Mouse (Mus musculus) heart, embryonic 13.5 days (tissue): ENCODE results near the gene Slc44a1. TPM values are rescaled to one million over a fixed set of nuclear protein-coding genes. Genes with fewer than 3 reads are reported as not detected.
A peak's percentile ranks its signal among the peaks of the same experiment; 100 is the strongest.

ENCODE experiments used
- ATAC-seq: fragments of 200-750 bp; cut with Nextera tagmentation; 2 replicates; pipeline ENCODE4 v1.8.0; 2017; ENCODE audit warnings: moderate TSS enrichment; ENCODE audit not compliant: insufficient number of reproducible peaks, low FRiP score, low TSS enrichment; ENCODE audit errors: extremely low read depth
- H3K27ac ChIP-seq: fragments of 300-500 bp; sonication (generic); replicated peaks from 2 replicates; pipeline ENCODE4 v1.5.1; 2015; ENCODE audit warnings: moderate library complexity, mild to moderate bottlenecking, inconsistent platforms
- H3K27me3 ChIP-seq: fragments of 300-500 bp; sonication (generic); replicated peaks from 2 replicates; pipeline ENCODE4 v1.6.1; 2015; ENCODE audit warnings: mild to moderate bottlenecking, inconsistent platforms
- H3K36me3 ChIP-seq: fragments of 300-500 bp; sonication (generic); 2 replicates; pipeline ENCODE4 v1.6.1; 2015; ENCODE audit warnings: mild to moderate bottlenecking, inconsistent platforms
- H3K4me1 ChIP-seq: fragments of 300-500 bp; sonication (generic); 2 replicates; pipeline ENCODE4 v1.6.1; 2015; ENCODE audit warnings: inconsistent platforms
- H3K4me2 ChIP-seq: fragments of 300-500 bp; sonication (generic); 2 replicates; pipeline ENCODE4 v1.6.1; 2015; ENCODE audit warnings: inconsistent platforms, mild to moderate bottlenecking, moderate library complexity
- H3K4me3 ChIP-seq: fragments of 300-500 bp; sonication (generic); 2 replicates; pipeline ENCODE4 v1.5.1; 2015; ENCODE audit warnings: moderate library complexity, mild to moderate bottlenecking, inconsistent platforms
- H3K9ac ChIP-seq: fragments of 300-500 bp; sonication (generic); 2 replicates; pipeline ENCODE4 v1.6.1; 2015; ENCODE audit warnings: inconsistent platforms, mild to moderate bottlenecking, moderate library complexity
- H3K9me3 ChIP-seq: fragments of 300-500 bp; sonication (generic); 2 replicates; pipeline ENCODE4 v1.6.1; 2016; ENCODE audit warnings: inconsistent platforms
- WGBS: fragments of 180-500 bp; shearing (Covaris S2); methylation state at CpG from one replicate; pipeline ENCODE4 v1.1.7; 2015; ENCODE audit warnings: mixed read lengths; 5-methylcytosine and 5-hydroxymethylcytosine counted together
- polyA plus RNA-seq: library from polyadenylated mRNA; unstranded; fragments of >200 nt; fragmentation: Nextera tagmentation; extraction: Ambion mirVana; gene quantifications from 2 replicates; pipeline ENCODE4 v1.2.1, GENCODE M21; 2015

Slc44a1 gene
- polyA plus RNA-seq, 1 experiment from 2014 or later: 17.1 TPM

DNA sequence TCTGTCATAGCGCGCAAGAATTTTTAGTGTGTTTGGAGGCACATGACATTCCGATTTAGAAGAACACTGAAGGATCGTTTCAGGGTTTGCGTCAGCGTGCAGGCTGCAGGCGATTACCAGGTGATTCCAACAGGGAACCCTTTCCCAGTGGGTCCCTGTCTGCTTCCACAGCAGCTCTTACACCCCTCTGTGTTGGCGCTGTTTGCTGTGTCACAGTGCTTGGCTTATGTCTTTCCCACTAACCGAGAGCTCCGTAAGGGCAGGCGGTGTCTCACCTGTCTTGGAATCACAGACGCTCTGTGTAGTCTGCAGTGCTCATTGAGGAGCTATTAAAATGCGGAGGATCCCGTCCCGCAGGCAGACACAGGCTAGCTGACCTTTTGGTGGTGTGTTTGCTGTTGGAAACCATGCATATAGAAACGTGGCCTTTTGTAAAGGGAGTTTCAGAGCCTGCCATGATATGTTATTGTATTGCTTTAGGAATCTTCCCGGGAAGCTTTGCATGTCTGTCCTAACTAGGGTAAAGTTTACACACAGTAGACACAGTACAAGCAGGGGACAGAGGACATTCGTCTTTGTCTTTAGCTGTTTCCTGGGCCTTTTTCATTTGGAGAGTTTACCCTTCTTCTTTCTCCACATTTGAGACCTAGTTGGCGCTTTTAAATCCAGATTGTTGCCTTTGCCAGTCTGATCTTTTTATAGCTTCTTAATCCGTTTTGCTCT, 35.2 kb downstream of the Slc44a1 start:
- WGBS: 77% methylated on average over 20 of the region's 20 CpGs
- no peaks in the 10 kb centered on the region for H3K27me3 ChIP-seq

DNA sequence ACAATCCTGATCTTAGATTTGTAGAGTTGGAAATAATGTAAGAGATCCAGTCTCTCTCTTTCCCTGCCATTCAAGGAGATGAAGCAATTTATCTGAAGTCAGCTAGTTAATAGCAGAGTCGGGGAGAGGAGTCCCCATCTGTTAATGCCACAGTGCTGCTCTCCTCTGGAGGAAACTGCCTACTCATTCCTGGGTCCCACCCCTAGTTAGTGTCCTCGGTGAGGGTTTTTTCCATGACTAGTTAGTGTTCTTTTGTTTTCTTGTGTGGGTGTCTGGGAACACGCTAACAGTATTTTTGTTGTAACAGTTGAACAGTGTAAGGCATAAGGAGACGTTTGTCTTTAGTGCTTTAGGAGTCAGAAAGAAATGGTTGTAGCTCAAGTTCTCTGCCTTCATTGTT, 38.4 kb downstream of the Slc44a1 start:
- Histone ChIP-seq H3K9me3 (no peaks in the 10 kb centered on the region), H3K27me3 (no peaks in the 10 kb centered on the region), H3K4me3 (no peak overlapping the region), H3K4me2 (no peak overlapping the region), H3K27ac (no peak overlapping the region), H3K4me1 (peaks cover 24% of the 10 kb centered on the region), H3K9ac (no peak overlapping the region), H3K36me3 (peaks cover 16% of the 10 kb centered on the region; the same call in 1 of the 2 replicates)
- ATAC-seq: no peak
- 75% methylated on average over 4 of the region's 4 CpGs for WGBS

More for the DNA sequence above, 35.2 kb downstream of the Slc44a1 start:
- Histone ChIP-seq H3K27ac (0 out of 2 replicates have a peak overlapping the region, but pooled peaks have one; percentile 2), H3K36me3 (no peaks in the 10 kb centered on the region), H3K4me1 (peaks cover 28% of the 10 kb centered on the region), H3K9me3 (no peaks in the 10 kb centered on the region), H3K4me3 (no peak overlapping the region), H3K9ac (0 out of 2 replicates have a peak overlapping the region, but pooled peaks have one; percentile 10), H3K4me2 (no peak overlapping the region)
- ATAC-seq: no peak

DNA sequence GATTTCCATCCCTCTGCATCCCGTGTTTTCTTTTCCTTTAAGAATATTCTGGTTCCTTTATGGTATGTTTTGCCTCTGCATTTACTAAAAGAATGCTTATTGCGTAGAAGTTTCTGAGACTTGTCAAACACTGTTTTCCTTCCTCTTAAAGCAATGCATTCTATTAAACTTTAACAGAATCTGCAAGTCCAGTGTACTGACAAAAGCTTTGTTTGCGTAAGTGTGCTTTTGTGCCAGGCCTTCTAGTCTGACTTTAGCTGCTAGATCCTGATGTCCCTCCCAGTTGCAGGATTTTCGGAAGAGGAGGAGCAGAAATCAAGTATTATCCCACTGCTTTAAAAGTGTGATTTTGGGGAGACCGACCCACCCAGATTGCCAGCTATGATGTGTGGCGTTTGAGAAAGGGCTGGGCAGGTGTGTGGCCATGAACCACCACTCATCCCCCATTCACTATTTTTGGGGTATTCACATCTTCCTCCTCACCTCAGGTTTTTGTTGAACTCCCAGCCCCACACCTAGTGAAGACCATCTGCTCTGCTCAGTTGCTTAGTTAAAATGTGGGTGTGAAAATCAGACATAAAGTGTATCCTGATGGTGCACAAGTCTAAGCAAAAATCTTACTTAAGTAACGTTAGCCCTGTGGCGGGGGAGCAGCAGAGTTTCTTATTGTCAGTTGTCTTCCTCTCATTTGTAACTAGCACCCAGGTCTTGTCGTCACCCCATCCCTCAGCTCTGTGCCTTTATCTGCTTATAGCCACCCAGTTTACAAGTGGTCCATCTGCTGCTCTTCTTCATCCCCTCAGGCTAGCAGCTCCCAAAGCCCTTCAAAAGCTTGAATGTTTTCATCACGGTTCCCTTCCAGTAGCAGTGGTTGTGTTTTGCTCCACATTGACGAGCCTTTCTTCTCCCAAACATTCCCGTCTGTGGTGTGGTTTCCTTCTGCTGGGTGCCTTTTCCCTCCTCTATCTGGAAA, 47.3 kb downstream of the Slc44a1 start:
- no peak for ATAC-seq

DNA sequence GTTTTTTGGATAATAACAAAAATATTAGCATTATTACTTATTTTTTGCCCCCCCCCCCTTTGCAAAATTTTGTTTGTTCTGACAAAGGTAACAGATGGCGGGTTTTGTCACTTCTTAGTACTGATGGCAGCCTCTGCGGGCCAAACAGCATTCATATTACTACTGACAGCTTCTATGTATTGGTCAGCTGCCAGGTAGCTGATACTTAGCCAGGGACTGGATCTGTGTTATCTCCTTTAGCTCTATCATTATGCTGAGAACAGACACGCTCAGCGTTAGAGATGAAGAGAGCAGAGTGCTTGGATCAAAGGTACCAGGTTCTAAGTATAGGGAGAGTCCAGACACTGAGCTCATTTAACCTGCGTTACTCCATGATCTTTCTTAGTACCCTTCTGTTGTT, 48.6 kb downstream of the Slc44a1 start:
- Histone ChIP-seq H3K27ac (no peak overlapping the region), H3K36me3 (no peaks in the 10 kb centered on the region; the same call in 1 of the 2 replicates), H3K4me2 (no peak overlapping the region), H3K27me3 (no peaks in the 10 kb centered on the region), H3K4me1 (peaks cover 24% of the 10 kb centered on the region), H3K9ac (no peak overlapping the region), H3K4me3 (no peak overlapping the region), H3K9me3 (no peaks in the 10 kb centered on the region)
- WGBS: 35% methylated on average over 5 of the region's 5 CpGs
- ATAC-seq: no peak

More for the DNA sequence above, 47.3 kb downstream of the Slc44a1 start:
- Histone ChIP-seq H3K27ac (no peak overlapping the region), H3K36me3 (peaks cover 10% of the 10 kb centered on the region; the same call in 1 of the 2 replicates), H3K9ac (no peak overlapping the region), H3K4me3 (no peak overlapping the region), H3K9me3 (no peaks in the 10 kb centered on the region), H3K27me3 (no peaks in the 10 kb centered on the region), H3K4me2 (no peak overlapping the region), H3K4me1 (peaks cover 24% of the 10 kb centered on the region)
- whole genome bisulfite sequencing: 58% methylated on average over 12 of the region's 12 CpGs

DNA sequence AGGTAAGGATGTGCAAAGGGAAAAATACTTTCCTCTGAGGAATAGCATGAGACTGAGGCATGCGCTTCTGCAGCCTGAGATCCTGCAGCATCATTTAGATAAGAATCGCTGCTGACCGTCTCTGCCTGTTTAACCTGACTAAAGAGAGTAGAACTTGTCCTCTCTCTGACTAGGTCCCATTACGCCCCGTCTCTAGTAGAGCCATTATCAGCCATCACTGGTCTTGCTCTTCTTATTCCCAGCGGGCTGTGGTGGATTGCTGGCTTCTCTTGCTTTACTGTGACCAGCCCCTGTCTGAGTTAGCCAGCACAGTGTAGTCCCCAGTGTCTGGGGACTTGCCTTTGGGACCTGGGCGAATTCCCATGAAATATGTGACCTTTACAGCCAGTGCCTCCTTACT, 50.2 kb downstream of the Slc44a1 start:
- 73% methylated on average over 7 of the region's 7 CpGs for WGBS
- ATAC-seq: no peak

DNA sequence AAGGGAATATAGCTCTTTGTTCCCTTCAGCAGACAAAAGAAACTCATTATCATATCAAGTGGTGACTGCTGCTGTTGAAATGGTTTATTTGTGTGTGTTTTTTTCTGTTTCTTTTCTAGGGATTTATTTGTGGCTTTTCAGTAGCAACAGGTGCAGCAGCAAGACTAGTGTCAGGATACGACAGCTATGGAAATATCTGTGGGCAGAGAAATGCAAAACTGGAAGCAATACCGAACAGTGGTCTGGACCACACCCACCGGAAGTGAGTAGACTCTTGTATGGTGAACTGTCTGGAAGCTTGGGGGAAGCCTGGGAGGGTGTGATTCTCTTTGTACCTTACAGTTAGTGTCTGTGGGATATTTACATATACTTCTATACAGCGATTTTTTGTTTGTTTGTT, 51.1 kb downstream of the Slc44a1 start:
- Histone ChIP-seq H3K4me1 (peaks cover 33% of the 10 kb centered on the region), H3K4me3 (no peak overlapping the region), H3K9ac (no peak overlapping the region), H3K27ac (no peak overlapping the region), H3K27me3 (no peaks in the 10 kb centered on the region), H3K36me3 (no peaks in the 10 kb centered on the region; the same call in 1 of the 2 replicates), H3K4me2 (no peak overlapping the region), H3K9me3 (no peaks in the 10 kb centered on the region)
- no peak for ATAC-seq
- WGBS: 66% methylated on average over 4 of the region's 4 CpGs

More for the DNA sequence above, 50.2 kb downstream of the Slc44a1 start:
- no peaks in the 10 kb centered on the region for H3K27me3 ChIP-seq
- H3K9ac ChIP-seq: no peak overlapping the region
- no peaks in the 10 kb centered on the region; the same call in 1 of the 2 replicates for H3K36me3 ChIP-seq
- H3K9me3 ChIP-seq: no peaks in the 10 kb centered on the region
- H3K27ac ChIP-seq: no peak overlapping the region
- peaks cover 29% of the 10 kb centered on the region for H3K4me1 ChIP-seq
- no peak overlapping the region for H3K4me2 ChIP-seq
- H3K4me3 ChIP-seq: no peak overlapping the region

DNA sequence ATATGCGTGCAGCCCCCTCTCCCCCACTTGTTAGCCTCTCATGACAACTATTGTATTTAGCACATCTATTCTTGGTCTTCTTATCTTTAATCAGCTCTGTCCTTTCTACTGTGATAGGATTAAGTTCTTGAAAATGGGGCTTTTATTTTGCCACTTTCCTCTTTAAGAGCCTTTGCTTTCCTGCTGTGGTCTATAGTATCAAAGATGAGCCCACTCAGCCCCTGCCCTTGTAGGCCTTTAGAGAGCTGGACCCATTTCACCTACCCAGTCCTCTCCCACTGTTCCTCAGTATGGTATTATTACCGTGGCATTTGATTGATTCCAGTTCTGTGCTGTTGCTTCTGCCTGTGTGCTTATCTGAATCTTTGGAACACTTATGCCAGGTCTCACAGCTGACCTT, 55.4 kb downstream of the Slc44a1 start:
- 27% methylated on average over 2 of the region's 2 CpGs for WGBS

DNA sequence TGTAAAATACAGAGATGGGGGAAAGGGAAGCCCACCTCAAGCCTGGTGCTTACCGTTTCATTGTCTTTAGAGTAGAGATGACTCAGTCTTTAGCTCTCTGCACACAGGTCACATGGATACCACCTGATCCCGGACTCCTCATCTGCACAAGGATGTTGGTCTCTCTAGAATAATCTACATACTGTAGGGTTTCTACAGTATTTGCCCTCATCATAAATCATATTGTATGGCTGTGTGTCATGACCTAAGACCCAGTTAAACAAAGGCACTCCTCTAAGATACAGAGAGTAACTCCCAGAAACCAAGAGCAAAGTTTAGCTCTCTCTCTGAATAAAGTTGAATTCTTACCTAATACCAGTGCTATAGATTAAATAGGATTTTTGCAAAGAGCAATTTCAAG, 62.6 kb downstream of the Slc44a1 start:
- H3K4me1 ChIP-seq: peaks cover 8% of the 10 kb centered on the region; the same call in 1 of the 2 replicates
- WGBS: 86% methylated on average over 2 of the region's 2 CpGs

More for the DNA sequence above, 55.4 kb downstream of the Slc44a1 start:
- H3K4me3 ChIP-seq: no peak overlapping the region
- ATAC-seq: no peak
- H3K27ac ChIP-seq: 0 out of 2 replicates have a peak overlapping the region, but pooled peaks have one; percentile 9
- no peaks in the 10 kb centered on the region for H3K9me3 ChIP-seq
- no peak overlapping the region for H3K9ac ChIP-seq
- no peaks in the 10 kb centered on the region for H3K27me3 ChIP-seq
- no peaks in the 10 kb centered on the region; the same call in 1 of the 2 replicates for H3K36me3 ChIP-seq
- no peak overlapping the region for H3K4me2 ChIP-seq
- peaks cover 21% of the 10 kb centered on the region for H3K4me1 ChIP-seq

DNA sequence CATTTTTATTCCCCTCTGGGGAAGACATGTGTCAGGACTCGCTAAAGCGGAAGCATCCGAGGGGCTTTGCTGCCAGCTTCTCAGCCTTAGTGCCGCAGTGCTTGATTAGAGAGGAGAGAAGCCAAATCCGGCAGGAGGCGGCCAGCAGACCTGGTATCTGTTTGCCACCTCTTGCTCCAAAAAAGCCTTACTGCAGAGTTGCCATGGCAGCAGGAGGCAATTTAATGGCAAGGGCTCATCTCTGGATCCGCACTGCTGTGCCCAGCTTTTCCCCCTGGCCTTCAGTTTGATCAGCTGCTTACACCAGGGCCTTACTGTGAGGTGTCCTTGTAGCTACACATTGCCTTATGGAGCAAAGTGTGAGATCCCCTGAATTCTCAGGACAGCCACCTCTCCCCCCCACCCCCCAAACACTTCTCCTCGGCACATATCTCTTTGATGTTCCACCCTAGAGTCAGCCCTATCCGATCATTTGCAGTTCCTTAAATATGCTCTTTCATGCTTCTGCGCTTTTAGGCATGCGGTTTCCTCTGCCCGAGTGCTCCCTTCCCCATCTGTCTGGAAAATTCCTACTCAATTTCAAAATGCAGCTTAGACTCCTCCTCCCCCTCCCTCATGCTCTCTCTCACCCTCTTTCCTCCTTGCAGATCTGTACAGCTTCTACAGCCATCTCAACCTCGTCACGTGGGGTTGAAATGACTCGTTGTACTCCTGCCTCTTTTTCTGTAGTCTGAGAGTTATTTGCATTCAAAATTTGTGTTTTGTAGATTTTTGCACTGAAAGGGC, 72.1 kb downstream of the Slc44a1 start:
- 45% methylated on average over 15 of the region's 15 CpGs for WGBS
- Histone ChIP-seq H3K4me1 (peaks cover 53% of the 10 kb centered on the region), H3K4me2 (peak overlapping the region; percentile 18), H3K27ac (peak overlapping the region; percentile 48), H3K9me3 (no peaks in the 10 kb centered on the region), H3K4me3 (no peak overlapping the region), H3K27me3 (no peaks in the 10 kb centered on the region), H3K36me3 (peaks cover 5% of the 10 kb centered on the region; the same call in 1 of the 2 replicates), H3K9ac (peak overlapping the region; percentile 61; the same call in 1 of the 2 replicates)
- ATAC-seq: no peak

More for the DNA sequence above, 62.6 kb downstream of the Slc44a1 start:
- H3K36me3 ChIP-seq: peaks cover 2% of the 10 kb centered on the region; the same call in 1 of the 2 replicates
- no peak overlapping the region for H3K27ac ChIP-seq
- ATAC-seq: no peak
- no peaks in the 10 kb centered on the region for H3K27me3 ChIP-seq
- H3K4me3 ChIP-seq: no peak overlapping the region
- no peaks in the 10 kb centered on the region for H3K9me3 ChIP-seq
- H3K9ac ChIP-seq: no peak overlapping the region
- H3K4me2 ChIP-seq: no peak overlapping the region

DNA sequence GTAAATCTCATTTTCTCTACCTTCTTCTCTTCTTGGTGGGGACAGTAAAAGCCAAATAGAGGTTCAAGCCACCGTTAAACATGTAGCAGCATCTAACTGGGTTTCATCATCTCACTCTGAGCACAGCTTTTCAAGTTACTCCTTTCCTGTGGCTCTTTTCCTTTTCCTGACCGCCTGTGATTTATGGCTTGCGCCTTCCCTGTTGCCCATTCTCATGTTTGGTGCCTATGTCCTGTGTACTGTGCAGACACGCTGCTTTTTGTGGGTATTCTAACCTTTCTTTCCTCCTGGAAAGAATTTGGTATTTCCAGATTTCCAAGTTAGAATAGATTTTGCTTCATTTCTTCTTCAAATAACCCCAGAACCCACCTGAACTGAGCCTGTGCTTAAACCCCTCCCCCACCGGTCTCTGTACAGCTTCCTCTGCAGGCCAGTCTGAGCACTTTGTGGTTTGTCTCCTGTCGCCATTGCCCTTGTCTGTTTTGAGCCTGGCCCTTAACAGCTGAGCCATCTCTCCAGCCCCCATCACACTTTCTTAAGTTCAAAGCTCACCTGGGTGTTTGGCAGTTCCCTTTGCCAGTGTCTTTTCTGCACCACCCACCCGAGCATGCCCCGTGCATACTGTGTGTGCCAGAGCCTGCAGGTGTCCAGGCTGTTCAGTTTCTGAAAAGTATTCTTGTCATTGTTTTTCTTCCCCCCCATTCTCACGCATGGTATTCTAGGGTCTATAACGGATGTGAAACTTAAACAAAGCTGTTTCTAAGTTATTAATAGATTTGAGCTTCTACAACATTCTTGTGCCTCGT, 73.3 kb downstream of the Slc44a1 start:
- peaks cover 8% of the 10 kb centered on the region for H3K36me3 ChIP-seq
- no peaks in the 10 kb centered on the region for H3K9me3 ChIP-seq
- H3K4me3 ChIP-seq: no peak overlapping the region
- WGBS: 44% methylated on average over 11 of the region's 11 CpGs
- H3K4me2 ChIP-seq: peak overlapping the region; percentile 37
- H3K27me3 ChIP-seq: no peaks in the 10 kb centered on the region
- H3K9ac ChIP-seq: 0 out of 2 replicates have a peak overlapping the region, but pooled peaks have one; percentile 44
- ATAC-seq: no peak
- H3K27ac ChIP-seq: peak overlapping the region; percentile 48
- H3K4me1 ChIP-seq: peaks cover 53% of the 10 kb centered on the region
